Mouse (Mus musculus) C2C12 (cell line): ENCODE measurements around the gene Cacna1e.

ENCODE experiments used
- CTCF ChIP-seq: IDR thresholded peaks from one replicate; pipeline ENCODE4 v1.5.1; 2011; ENCODE audit not compliant: control insufficient read depth, insufficient read depth, insufficient read length
- MAX ChIP-seq: IDR thresholded peaks from one replicate; pipeline ENCODE4 v1.6.1; 2011; ENCODE audit warnings: mild to moderate bottlenecking, control low read depth
- MYOD1 ChIP-seq: IDR thresholded peaks from one replicate; pipeline ENCODE4 v1.6.1; 2011; ENCODE audit warnings: low read depth; ENCODE audit not compliant: control insufficient read depth, insufficient read length
- MYOG ChIP-seq: IDR thresholded peaks from one replicate; pipeline ENCODE4 v1.6.1; 2011; ENCODE audit not compliant: control insufficient read depth, insufficient read length; ENCODE audit errors: extremely low read depth
- USF1 ChIP-seq: IDR thresholded peaks from one replicate; pipeline ENCODE4 v1.6.1; 2011; ENCODE audit warnings: low read depth, mild to moderate bottlenecking, control low read depth, moderate library complexity

DNA sequence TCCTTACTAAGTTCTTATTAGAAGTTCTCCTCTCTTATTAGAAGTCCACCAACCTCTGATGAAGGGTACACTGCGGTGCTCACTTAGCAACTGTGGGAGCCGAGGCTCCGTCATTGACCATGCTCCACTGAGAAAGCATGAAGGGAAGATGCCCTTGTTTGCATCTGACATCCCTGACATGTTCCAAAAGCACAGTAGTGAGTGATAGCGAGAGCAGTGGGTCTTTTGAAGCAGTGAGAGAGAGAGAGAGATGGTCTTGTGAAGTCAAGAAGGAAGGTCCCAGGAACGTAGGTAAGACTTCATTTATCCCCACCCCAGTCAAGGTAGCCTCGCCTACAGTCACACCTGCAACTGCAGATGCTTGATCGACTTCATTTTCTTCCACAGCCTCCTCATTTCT, 63.9 kb downstream of the Cacna1e start:
- TF ChIP-seq CTCF, result no peak
- TF ChIP-seq MAX, result no peak
- no peak for TF ChIP-seq MYOD1
- TF ChIP-seq USF1, result no peak
- TF ChIP-seq MYOG, result no peak
